ENCODE assay signal across 10 mouse cellular contexts in genomic region chr4:101244257-101245011, GRCm38 (mm10). TPM values are rescaled to one million over a fixed set of nuclear protein-coding genes. Genes with fewer than 3 reads are reported as not detected.
DNase-seq lines count a peak whose midpoint lies in the region; ATAC-seq and TF ChIP-seq lines count a peak whose summit lies in the region.
"Had no signal": no experiment of that assay in that cellular context is flagged by ENCODE, and none has a peak within 500 bp of the region (broad histone marks: within the 10 kb centered on the region; RNA-seq: fewer than 3 reads in every experiment).

No protein-coding gene starts in this region.

- H3K36me3 ChIP-seq in liver, adult 2 months (ENCODE audit: control insufficient read depth, insufficient read depth, low read length), result peaks cover 3% of the 10 kb centered on the region
- no peaks in the 10 kb centered on the region for H3K36me3 ChIP-seq in liver, embryonic 11.5 days (ENCODE audit: control insufficient read depth, insufficient read depth, low read length)

- H3K79me2 ChIP-seq in liver, adult 2 months (ENCODE audit: control insufficient read depth, insufficient read depth, low read length), result peaks cover 51% of the 10 kb centered on the region

- intact Hi-C loops in left cerebral cortex, postnatal 25 days (cut with DNase I), result no loop called here

- H3K4me3 ChIP-seq in liver, adult 2 months (ENCODE audit: insufficient read depth, low read depth, low read length), result no peak overlapping the region
- no peak overlapping the region for H3K4me3 ChIP-seq in liver, embryonic 11.5 days (ENCODE audit: low read depth, low read length)

- H3K9ac ChIP-seq in liver, adult 2 months (ENCODE audit: low read depth, low read length), result no peak overlapping the region
- no peak overlapping the region for H3K9ac ChIP-seq in liver, embryonic 11.5 days (ENCODE audit: low read depth, low read length)

- TF ChIP-seq CTCF in liver, adult 2 months (IDR thresholded peaks at IDR 0.05; ENCODE audit: low read depth, low read length), result no peak

- no peaks in the 10 kb centered on the region for H3K9me3 ChIP-seq in liver, embryonic 11.5 days (ENCODE audit: control insufficient read depth, low read length)

- peaks cover 36% of the 10 kb centered on the region for H3K4me1 ChIP-seq in liver, adult 2 months (ENCODE audit: control insufficient read depth, insufficient read depth, low read length)
- peaks cover 38% of the 10 kb centered on the region for H3K4me1 ChIP-seq in liver, embryonic 11.5 days (replicated peaks; ENCODE audit: control insufficient read depth, insufficient read depth, low read length)

- no peak for TF ChIP-seq POLR2A in liver, adult 2 months (IDR thresholded peaks at IDR 0.05; ENCODE audit: extremely low read depth, insufficient read depth, low read length)

- WGBS in liver, adult 2 months, result 62% methylated on average over 6 of the region's 6 CpGs
- WGBS in liver, embryonic 11.5 days, result 58% methylated on average over 6 of the region's 6 CpGs

- H3K27ac ChIP-seq in liver, adult 2 months (replicated peaks; ENCODE audit: insufficient read depth, low read depth, low read length), result peak overlapping the region; percentile 13; the same call in 1 of the 2 replicates
- no peak overlapping the region for H3K27ac ChIP-seq in liver, embryonic 11.5 days (ENCODE audit: low read depth, low read length)

- no peaks in the 10 kb centered on the region for H3K27me3 ChIP-seq in liver, adult 2 months (ENCODE audit: control insufficient read depth, insufficient read depth, low read length)
- no peaks in the 10 kb centered on the region for H3K27me3 ChIP-seq in liver, embryonic 11.5 days (replicated peaks; ENCODE audit: control insufficient read depth, insufficient read depth, low read length)

- no peak for DNase-seq in liver, adult 2 months (ENCODE audit: extremely low read depth, low read depth, low spot score)
- DNase-seq in liver, embryonic 11.5 days (ENCODE audit: low spot score), result no peak
- peak; percentile 28 to 74 for DNase-seq in left cerebral cortex, postnatal 25 days (ENCODE audit: low spot score in 2 of 2)
- DNase-seq in right cerebral cortex, postnatal 25 days, result peak; percentile 30
- no peak for DNase-seq in ovary, postnatal 36 days (ENCODE audit: low spot score)
- DNase-seq in gastrocnemius, postnatal 25 days, result no peak
- DNase-seq: cerebellum, postnatal 36 days; kidney, adult 11 months; lung, postnatal 36 days had no signal

- no peak for ATAC-seq in liver, embryonic 11.5 days (replicated peaks; ENCODE audit: low FRiP score)
- peak; percentile 46 for ATAC-seq in activated CD4-positive, CD25-positive, alpha-beta regulatory T cell, adult 4 months

- H3K4me2 ChIP-seq in liver, embryonic 11.5 days, result no peak overlapping the region

RNA-seq across cellular contexts. Expression of gene Jak1, which starts 20.6 kb away (rescaled TPM):
- 67.0 and 67.1 TPM in 2 replicates for total RNA-seq in liver, adult 2 months (2014; rRNA removed)
- 19.2 and 21.7 TPM in 2 replicates for polyA plus RNA-seq in liver, adult 2 months (2012; rRNA removed)
- polyA plus RNA-seq in liver, embryonic 11.5 days (2014; fragmentation: Nextera tagmentation; extraction: Ambion mirVana), result 80.0 and 83.0 TPM in 2 replicates
- 100 to 1,000 TPM; 332 to 339 TPM for polyA plus RNA-seq in activated CD4-positive, CD25-positive, alpha-beta regulatory T cell, adult 4 months (2017; shearing (Covaris generic))
- total RNA-seq in left cerebral cortex, postnatal 25 days (2021), result 100 to 1,000 TPM; 122 to 124 TPM
- total RNA-seq in gastrocnemius, postnatal 25 days (2021), result 10 to 100 TPM; 96.1 to 98.5 TPM

Comparison
In these comparisons a context has a peak if more than half of its experiments do, and no peak if none do; other contexts are left out.
1. DNase-seq: peak in left cerebral cortex, postnatal 25 days (2 of 2) and right cerebral cortex, postnatal 25 days (single experiment); none in liver, adult 2 months (single experiment), liver, embryonic 11.5 days (single experiment), ovary, postnatal 36 days (single experiment) and gastrocnemius, postnatal 25 days (single experiment).